ENCODE assay signal across 37 mouse cellular contexts in genomic region chr5:87347479-87348078, GRCm38 (mm10). TPM values are rescaled to one million over a fixed set of nuclear protein-coding genes. Genes with fewer than 3 reads are reported as not detected.
"Had no signal": no experiment of that assay in that cellular context is flagged by ENCODE, and none has a peak within 500 bp of the region (broad histone marks: within the 10 kb centered on the region; RNA-seq: fewer than 3 reads in every experiment).

No protein-coding gene starts in this region.

RNA-seq across cellular contexts. Expression of gene Ugt2a3, which starts 10.6 kb away (rescaled TPM):
- total RNA-seq: left cerebral cortex, postnatal 10 days; left cerebral cortex, postnatal 14 days; left cerebral cortex, postnatal 25 days; left cerebral cortex, postnatal 36 days; left cerebral cortex, postnatal 4 days; megakaryocyte progenitor cell, adult 5-6 weeks; megakaryocyte, adult 5-6 weeks; megakaryocyte-erythroid progenitor cell, adult 5-6 weeks; midbrain, postnatal 0 days; monocyte, adult 5-6 weeks had no signal
- polyA plus RNA-seq: limb, embryonic 10.5 days; limb, embryonic 11.5 days; limb, embryonic 12.5 days; limb, embryonic 13.5 days; limb, embryonic 14.5 days; limb, embryonic 15.5 days; liver, embryonic 11.5 days; liver, embryonic 12.5 days; liver, embryonic 13.5 days; liver, embryonic 14.5 days; liver, embryonic 15.5 days; lung, adult 2 months; lung, embryonic 14.5 days; lung, embryonic 15.5 days; lung, embryonic 16.5 days; lung, postnatal 0 days; macrophage; midbrain, embryonic 10.5 days; midbrain, embryonic 11.5 days; midbrain, embryonic 12.5 days; midbrain, embryonic 13.5 days; midbrain, embryonic 14.5 days; midbrain, embryonic 15.5 days; midbrain, embryonic 16.5 days; midbrain, postnatal 0 days; myocyte; neural tube, embryonic 11.5 days; neural tube, embryonic 12.5 days had no signal
